ENCODE assay signal across 8 mouse cellular contexts in the genomic region with DNA sequence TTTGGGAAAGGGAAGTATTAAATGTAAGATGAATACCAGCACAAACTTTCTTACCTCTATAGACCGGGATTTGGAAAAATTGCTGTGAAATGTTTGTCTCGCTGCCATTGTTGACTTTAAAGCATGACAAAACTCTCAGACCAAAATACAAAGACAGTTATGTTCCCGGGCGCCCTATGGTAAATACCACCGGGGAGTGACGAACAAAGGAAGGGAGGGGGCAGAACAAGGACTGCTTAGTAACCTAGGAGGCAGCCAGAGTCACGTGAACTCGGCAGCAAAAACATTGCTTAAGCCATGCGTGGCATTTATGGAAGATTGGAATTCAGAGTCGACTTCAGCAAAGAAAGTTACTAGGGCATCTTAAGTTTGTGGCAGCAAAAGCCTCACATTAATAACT. TPM values are rescaled to one million over a fixed set of nuclear protein-coding genes. Genes with fewer than 3 reads are reported as not detected.
DNase-seq lines count a peak whose midpoint lies in the region; ATAC-seq lines count a peak whose summit lies in the region.

No protein-coding gene starts in this region.

- peaks cover 28% of the 10 kb centered on the region for H3K27me3 ChIP-seq in heart, embryonic 12.5 days (replicated peaks)
- H3K27me3 ChIP-seq in embryonic facial prominence, embryonic 11.5 days (ENCODE audit: control insufficient read depth, insufficient read depth, low read length) = peaks cover 4% of the 10 kb centered on the region; the same call in 1 of the 2 replicates
- peaks cover 59% of the 10 kb centered on the region for H3K27me3 ChIP-seq in limb, embryonic 10.5 days (ENCODE audit: low read depth, poor library complexity, severe bottlenecking)
- no peaks in the 10 kb centered on the region for H3K27me3 ChIP-seq in midbrain, embryonic 16.5 days (ENCODE audit: control insufficient read depth, insufficient read depth, low read depth, low read length)

- DNase-seq in heart, adult 9 months (ENCODE audit: low spot score in 2 of 2) = no peak
- peak; percentile 48 for DNase-seq in embryonic facial prominence, embryonic 11.5 days (ENCODE audit: low spot score)
- no peak for DNase-seq in limb, embryonic 10.5 days (ENCODE audit: low spot score)
- no peak for DNase-seq in spleen, postnatal 14 days (ENCODE audit: low spot score in 2 of 2)
- DNase-seq in spleen, postnatal 36 days (ENCODE audit: low spot score in 2 of 2) = no peak

- ATAC-seq in heart, embryonic 12.5 days (ENCODE audit: insufficient number of reproducible peaks, low FRiP score) = no peak
- no peak for ATAC-seq in embryonic facial prominence, embryonic 11.5 days (replicated peaks; ENCODE audit: insufficient number of reproducible peaks, low FRiP score, low TSS enrichment, low read depth)
- no peak for ATAC-seq in midbrain, embryonic 16.5 days
- ATAC-seq in erythroid progenitor cell, adult 5-6 weeks (replicated peaks; ENCODE audit: low FRiP score, poor library complexity, severe bottlenecking) = no peak

- peak overlapping the region; percentile 99 for H3K4me2 ChIP-seq in heart, embryonic 12.5 days
- H3K4me2 ChIP-seq in embryonic facial prominence, embryonic 11.5 days (ENCODE audit: low read depth, low read length) = peak overlapping the region; percentile 100
- peak overlapping the region; percentile 100 for H3K4me2 ChIP-seq in midbrain, embryonic 16.5 days (ENCODE audit: low read length)

- no peaks in the 10 kb centered on the region for H3K36me3 ChIP-seq in heart, embryonic 12.5 days
- no peaks in the 10 kb centered on the region for H3K36me3 ChIP-seq in embryonic facial prominence, embryonic 11.5 days (replicated peaks; ENCODE audit: control insufficient read depth, insufficient read depth, low read depth, low read length)
- no peaks in the 10 kb centered on the region for H3K36me3 ChIP-seq in limb, embryonic 10.5 days
- no peaks in the 10 kb centered on the region for H3K36me3 ChIP-seq in midbrain, embryonic 16.5 days (ENCODE audit: control insufficient read depth, insufficient read depth, low read length)

- WGBS in heart, embryonic 12.5 days = 16% methylated on average over 10 of the region's 10 CpGs
- 3% methylated on average over 10 of the region's 10 CpGs for WGBS in embryonic facial prominence, embryonic 11.5 days
- WGBS in limb, embryonic 10.5 days = 22% methylated on average over 10 of the region's 10 CpGs
- WGBS in midbrain, embryonic 16.5 days = 1% methylated on average over 10 of the region's 10 CpGs

- H3K27ac ChIP-seq in heart, embryonic 12.5 days (ENCODE audit: poor library complexity, severe bottlenecking) = no peak overlapping the region
- H3K27ac ChIP-seq in embryonic facial prominence, embryonic 11.5 days (replicated peaks; ENCODE audit: low read depth, low read length) = no peak overlapping the region
- no peak overlapping the region for H3K27ac ChIP-seq in limb, embryonic 10.5 days
- no peak overlapping the region for H3K27ac ChIP-seq in midbrain, embryonic 16.5 days (ENCODE audit: low read length)

- H3K9me3 ChIP-seq in heart, embryonic 12.5 days (replicated peaks) = no peaks in the 10 kb centered on the region
- no peaks in the 10 kb centered on the region for H3K9me3 ChIP-seq in embryonic facial prominence, embryonic 11.5 days (replicated peaks; ENCODE audit: control insufficient read depth, low read length)
- H3K9me3 ChIP-seq in limb, embryonic 10.5 days (replicated peaks) = no peaks in the 10 kb centered on the region
- H3K9me3 ChIP-seq in midbrain, embryonic 16.5 days (replicated peaks; ENCODE audit: control insufficient read depth, low read length, poor library complexity, severe bottlenecking) = 0 out of 2 replicates have a peak, but pooled peaks cover 3% of the 10 kb centered on the region

- peaks cover 11% of the 10 kb centered on the region for H3K4me1 ChIP-seq in heart, embryonic 12.5 days (replicated peaks)
- H3K4me1 ChIP-seq in embryonic facial prominence, embryonic 11.5 days (ENCODE audit: control insufficient read depth, insufficient read depth, low read length) = peaks cover 4% of the 10 kb centered on the region; the same call in 1 of the 2 replicates
- peaks cover 18% of the 10 kb centered on the region for H3K4me1 ChIP-seq in limb, embryonic 10.5 days
- H3K4me1 ChIP-seq in midbrain, embryonic 16.5 days (ENCODE audit: control insufficient read depth, insufficient read depth, low read length) = peaks cover 8% of the 10 kb centered on the region; the same call in 1 of the 2 replicates

- no peak overlapping the region for H3K9ac ChIP-seq in heart, embryonic 12.5 days
- no peak overlapping the region for H3K9ac ChIP-seq in embryonic facial prominence, embryonic 11.5 days (replicated peaks; ENCODE audit: low read length)
- H3K9ac ChIP-seq in midbrain, embryonic 16.5 days (ENCODE audit: low read depth, low read length) = no peak overlapping the region

- H3K4me3 ChIP-seq in heart, embryonic 12.5 days = peak overlapping the region; percentile 71; the same call in 1 of the 2 replicates
- H3K4me3 ChIP-seq in embryonic facial prominence, embryonic 11.5 days (ENCODE audit: low read depth, low read length) = peak overlapping the region; percentile 71
- H3K4me3 ChIP-seq in limb, embryonic 10.5 days = peak overlapping the region; percentile 78; the same call in 1 of the 2 replicates
- peak overlapping the region; percentile 91 for H3K4me3 ChIP-seq in midbrain, embryonic 16.5 days (ENCODE audit: low read depth, low read length)

RNA-seq across cellular contexts. Expression of gene Prss12, which starts 1.4 kb away (rescaled TPM):
- polyA plus RNA-seq in heart, embryonic 12.5 days (2016; fragmentation: Nextera tagmentation; extraction: Ambion mirVana) = 1.5 and 1.6 TPM in 2 replicates
- polyA plus RNA-seq in embryonic facial prominence, embryonic 11.5 days (2014; fragmentation: Nextera tagmentation; extraction: Ambion mirVana) = 8.3 and 9.6 TPM in 2 replicates
- 0.54 and 1.2 TPM in 2 replicates for polyA plus RNA-seq in limb, embryonic 10.5 days (2016; fragmentation: Nextera tagmentation; extraction: Ambion mirVana)
- polyA plus RNA-seq in midbrain, embryonic 16.5 days (2015; fragmentation: Nextera tagmentation; extraction: Ambion mirVana) = 11.5 and 13.8 TPM in 2 replicates
- total RNA-seq in erythroid progenitor cell, adult 5-6 weeks (2015; ENCODE audit: low replicate concordance) = not detected in 2 replicates
- total RNA-seq in erythroid progenitor cell, adult 5-6 weeks (2017; ENCODE audit: low replicate concordance) = not detected in 2 replicates
